Mouse (Mus musculus): ENCODE measurements around the gene Plxnb1. TPM values are rescaled to one million over a fixed set of nuclear protein-coding genes. Genes with fewer than 3 reads are reported as not detected.

Plxnb1 gene
- total RNA-seq, 1 experiment from 2014 or later, result 1.0 TPM

DNA sequence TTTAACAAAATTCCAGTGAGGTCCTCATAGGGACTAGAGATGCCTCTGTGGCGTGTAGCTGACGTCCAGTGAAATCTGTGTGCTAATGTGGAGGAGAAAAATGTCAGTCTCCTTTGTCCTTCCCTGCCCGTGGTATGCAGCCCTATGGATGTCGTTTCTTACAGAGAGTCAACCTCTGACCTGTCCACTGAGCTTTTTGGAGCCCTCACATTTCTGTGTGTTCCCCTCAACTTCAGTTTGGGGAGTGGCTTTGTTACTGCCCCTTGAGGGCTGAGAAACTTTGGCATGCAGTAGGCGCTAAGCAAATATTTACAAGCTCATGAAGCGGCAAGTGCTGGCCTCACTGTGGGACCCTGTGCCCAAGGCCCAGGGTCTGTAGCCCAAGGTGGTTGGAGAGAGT, 2.1 kb downstream of the Plxnb1 start:
- no peak for ATAC-seq (ENCODE audit: extremely low read depth, insufficient number of reproducible peaks, low FRiP score, poor library complexity, severe bottlenecking)

DNA sequence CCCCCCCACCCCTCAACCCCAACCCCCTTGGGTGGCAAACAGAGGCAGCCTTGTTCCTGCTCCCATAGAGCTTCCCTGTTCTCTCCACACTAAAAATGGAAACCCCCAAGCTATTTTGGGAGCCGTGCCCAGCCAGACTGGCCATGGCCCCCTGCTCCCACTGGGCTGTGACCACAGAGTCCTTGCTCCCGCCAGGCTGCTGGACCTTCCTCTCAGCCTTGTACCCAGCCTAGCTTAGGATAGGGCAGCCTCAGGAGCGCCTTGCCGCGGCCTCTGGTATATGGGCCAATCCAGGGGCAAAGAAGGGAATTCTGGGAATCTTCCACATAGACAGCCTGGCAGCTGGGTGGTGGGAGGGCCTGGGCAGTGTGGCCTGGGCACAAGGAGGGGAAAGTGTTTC, 2.6 kb downstream of the Plxnb1 start:
- ATAC-seq (ENCODE audit: extremely low read depth, insufficient number of reproducible peaks, low FRiP score, poor library complexity, severe bottlenecking), result no peak

DNA sequence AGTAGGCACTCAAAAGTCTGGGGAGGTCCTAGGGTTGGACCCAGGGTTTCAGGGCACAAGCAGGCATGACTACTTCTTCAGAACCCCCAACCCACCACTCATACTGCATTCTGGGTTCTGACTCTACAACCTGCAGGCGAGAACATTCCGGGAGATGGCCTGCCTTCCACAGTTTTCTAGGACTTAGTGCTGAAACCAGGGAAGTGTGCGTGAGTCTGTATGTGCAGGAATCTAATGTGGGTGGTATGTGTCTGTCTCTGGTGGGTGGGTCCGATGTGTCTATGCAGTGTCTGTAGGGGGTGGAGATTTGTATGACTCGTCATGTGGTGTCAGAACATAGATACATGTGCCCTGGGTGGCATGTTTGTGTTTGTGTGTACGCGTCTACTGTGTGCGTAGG, 3.2 kb downstream of the Plxnb1 start:
- no peak for ATAC-seq (ENCODE audit: extremely low read depth, insufficient number of reproducible peaks, low FRiP score, poor library complexity, severe bottlenecking)

DNA sequence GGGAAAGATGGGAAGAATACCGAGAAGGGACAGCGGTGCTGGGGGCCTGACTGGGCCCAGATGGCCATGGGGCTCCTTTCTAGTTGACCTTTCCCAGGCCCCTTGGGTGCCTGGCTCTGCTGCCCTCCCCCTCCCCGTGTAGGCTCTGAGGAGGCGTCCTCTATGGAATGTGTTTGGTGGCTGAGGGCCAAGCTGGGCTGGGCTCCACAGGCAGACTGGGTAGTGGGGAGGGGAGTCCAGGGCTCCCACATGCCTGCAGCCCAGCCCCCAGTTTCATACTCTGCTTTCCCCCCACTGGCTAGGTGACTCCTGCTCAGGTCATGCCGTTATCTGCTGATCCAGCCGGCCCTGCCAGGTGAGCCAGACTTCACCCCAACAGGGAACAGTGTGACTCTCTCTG, 3.8 kb downstream of the Plxnb1 start:
- no peak for ATAC-seq (ENCODE audit: extremely low read depth, insufficient number of reproducible peaks, low FRiP score, poor library complexity, severe bottlenecking)

DNA sequence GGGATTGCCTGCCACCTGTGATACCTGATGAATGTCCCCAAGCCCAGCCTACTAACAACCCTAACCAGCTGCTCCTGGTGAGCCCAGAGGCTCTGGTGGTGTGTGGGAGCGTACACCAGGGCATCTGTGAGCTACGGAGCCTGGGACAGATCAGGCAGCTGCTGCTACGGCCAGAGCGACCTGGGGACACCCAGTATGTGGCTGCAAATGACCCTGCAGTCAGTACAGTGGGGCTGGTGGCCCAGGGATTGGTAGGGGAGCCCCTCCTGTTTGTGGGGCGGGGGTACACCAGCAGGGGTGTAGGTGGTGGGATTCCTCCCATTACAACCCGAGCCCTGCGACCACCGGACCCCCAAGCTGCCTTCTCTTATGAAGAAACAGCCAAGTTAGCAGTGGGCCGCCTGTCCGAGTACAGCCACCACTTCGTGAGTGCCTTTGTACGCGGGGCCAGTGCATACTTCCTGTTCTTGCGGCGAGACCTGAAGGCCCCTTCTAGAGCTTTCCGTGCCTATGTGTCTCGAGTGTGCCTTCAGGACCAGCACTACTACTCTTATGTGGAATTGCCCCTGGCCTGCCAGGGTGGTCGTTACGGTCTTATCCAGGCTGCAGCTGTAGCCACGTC, 5.2 kb downstream of the Plxnb1 start:
- ATAC-seq (ENCODE audit: extremely low read depth, insufficient number of reproducible peaks, low FRiP score, poor library complexity, severe bottlenecking), result no peak

DNA sequence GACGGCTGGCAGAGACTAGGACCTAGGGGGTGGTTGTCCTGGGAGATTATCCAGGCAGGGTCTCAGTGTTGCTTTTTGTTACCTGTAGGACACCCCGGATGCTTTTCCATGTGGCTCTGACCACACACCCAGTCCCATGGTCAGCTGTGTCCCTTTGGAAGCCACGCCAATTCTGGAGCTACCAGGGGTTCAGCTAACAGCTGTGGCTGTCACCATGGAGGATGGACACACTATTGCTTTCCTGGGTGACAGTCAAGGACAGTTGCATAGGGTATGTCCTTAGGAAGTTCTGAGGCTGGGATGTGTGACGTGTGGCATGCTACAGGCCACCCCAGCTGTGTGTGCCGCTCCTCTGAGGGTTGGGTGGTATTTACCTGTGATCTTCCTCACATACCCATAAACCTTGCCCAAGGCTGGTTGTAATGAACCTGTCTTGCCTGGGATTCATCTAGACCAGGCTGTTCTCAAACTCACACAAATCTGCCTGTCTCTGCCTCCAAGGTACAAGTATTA, 6.8 kb downstream of the Plxnb1 start:
- no peak for ATAC-seq (ENCODE audit: extremely low read depth, insufficient number of reproducible peaks, low FRiP score, poor library complexity, severe bottlenecking)

DNA sequence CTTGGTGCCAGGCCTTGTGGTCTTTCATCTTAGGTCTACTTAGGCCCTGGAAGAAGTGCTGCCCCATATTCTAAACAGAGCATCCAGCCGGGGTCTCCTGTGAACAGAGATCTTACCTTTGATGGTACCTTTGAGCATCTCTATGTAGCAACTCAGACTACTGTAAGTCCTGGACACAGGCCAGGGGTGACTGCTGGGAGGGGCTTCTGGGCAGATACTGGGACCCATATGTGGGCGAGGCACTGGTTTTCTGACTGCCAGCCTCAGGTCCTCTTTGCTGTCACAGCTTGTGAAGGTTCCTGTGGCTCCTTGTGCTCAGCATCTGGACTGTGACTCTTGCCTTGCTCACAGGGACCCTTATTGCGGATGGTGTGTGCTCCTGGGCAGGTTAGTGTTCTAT, 7.4 kb downstream of the Plxnb1 start:
- no peak for ATAC-seq (ENCODE audit: extremely low read depth, insufficient number of reproducible peaks, low FRiP score, poor library complexity, severe bottlenecking)

DNA sequence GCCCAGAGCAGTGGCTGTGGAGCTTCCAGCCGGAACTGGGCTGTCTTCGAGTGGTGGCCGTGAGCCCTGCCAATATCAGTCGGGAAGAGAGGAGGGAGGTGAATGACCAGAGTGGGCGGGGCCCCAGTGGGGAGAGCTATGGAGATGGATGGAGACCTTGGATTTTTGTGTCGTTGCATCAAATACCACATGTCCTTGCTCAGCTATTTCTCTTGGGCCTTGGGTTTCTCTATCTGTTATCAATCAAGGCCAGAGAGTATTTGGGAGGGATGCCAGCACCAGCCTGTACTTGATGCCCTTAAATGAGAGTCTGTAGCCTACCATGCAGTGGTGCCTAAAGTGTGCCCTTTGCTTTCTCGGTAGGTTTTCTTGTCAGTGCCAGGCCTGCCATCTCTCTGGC, 8.1 kb downstream of the Plxnb1 start:
- ATAC-seq (ENCODE audit: extremely low read depth, insufficient number of reproducible peaks, low FRiP score, poor library complexity, severe bottlenecking), result no peak

DNA sequence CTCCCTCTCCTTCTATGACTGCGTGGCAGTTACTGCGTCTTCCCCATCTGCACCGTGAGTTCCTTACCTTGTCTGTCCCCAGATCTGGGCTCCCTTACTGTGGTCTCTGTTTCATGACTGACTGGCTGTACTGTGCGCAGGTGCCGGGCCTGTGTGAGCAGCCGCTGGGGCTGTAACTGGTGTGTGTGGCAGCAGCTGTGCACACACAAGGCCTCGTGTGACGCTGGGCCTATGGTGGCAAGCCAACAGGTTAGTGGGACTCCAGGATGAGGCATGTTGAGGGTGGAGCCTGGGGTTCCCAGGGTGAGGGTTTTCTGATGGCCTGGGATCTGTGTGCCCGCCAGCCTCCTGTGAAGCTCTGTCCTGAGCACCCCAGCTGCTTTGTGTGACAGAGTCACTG, 8.9 kb downstream of the Plxnb1 start:
- ATAC-seq (ENCODE audit: extremely low read depth, insufficient number of reproducible peaks, low FRiP score, poor library complexity, severe bottlenecking), result no peak

DNA sequence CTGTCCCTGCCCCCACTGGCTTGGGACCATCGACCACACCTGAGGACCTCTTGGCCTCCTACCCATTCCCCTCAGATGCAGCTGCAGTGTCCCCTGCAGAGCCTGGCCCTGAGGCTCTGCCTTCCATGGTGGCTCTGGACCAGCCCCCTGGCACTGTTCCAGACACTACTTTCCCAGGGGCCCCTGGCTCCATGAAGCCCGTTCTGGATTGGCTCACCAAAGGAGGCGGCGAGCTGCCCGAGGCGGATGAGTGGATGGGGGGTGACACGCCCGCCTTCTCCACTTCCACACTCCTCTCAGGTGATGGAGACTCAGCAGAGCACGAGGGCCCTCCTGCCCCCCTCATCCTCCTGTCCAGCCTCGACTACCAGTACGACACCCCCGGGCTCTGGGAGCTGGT, 9.8 kb downstream of the Plxnb1 start:
- no peak for ATAC-seq (ENCODE audit: extremely low read depth, insufficient number of reproducible peaks, low FRiP score, poor library complexity, severe bottlenecking)

DNA sequence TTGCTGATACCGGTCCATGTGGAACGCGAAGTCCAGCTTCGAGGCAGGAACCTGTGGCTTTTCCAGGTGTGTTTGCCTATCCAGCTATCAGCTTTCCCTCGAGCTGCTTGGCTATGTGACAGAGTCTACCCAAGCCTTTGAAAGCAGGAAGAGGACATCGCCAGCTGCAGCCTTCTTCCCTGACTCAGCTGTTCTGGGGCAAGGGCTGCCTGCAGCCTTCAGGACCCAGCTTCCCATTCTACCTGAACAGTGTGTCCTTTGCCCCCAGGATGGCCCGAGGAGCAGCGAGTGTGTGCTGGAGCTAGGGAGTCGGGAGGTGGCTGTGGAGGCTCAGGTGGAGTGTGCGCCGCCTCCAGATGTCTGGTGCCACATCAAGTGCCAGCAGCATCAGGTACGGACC, 10.5 kb downstream of the Plxnb1 start:
- ATAC-seq (ENCODE audit: extremely low read depth, insufficient number of reproducible peaks, low FRiP score, poor library complexity, severe bottlenecking), result no peak

DNA sequence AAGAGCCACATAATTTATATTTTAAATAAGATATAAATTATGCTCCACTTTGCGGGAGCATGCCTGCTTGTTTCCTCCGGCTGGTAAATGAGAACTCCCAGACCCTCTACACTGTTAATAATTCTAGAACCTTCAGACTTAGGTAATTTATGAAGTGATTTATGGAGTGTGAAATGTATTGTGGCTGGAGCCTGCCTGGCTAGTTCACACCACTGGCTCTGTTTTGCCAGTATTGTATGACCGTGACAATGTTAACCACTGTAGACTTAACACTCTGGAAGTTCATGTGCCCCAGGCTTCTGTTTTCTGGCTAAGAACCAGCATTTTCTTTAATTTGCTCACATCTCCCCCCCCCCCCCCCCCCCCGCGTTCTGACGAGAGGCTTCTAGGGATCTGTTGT, 12.2 kb downstream of the Plxnb1 start:
- no peak for ATAC-seq (ENCODE audit: extremely low read depth, insufficient number of reproducible peaks, low FRiP score, poor library complexity, severe bottlenecking)

DNA sequence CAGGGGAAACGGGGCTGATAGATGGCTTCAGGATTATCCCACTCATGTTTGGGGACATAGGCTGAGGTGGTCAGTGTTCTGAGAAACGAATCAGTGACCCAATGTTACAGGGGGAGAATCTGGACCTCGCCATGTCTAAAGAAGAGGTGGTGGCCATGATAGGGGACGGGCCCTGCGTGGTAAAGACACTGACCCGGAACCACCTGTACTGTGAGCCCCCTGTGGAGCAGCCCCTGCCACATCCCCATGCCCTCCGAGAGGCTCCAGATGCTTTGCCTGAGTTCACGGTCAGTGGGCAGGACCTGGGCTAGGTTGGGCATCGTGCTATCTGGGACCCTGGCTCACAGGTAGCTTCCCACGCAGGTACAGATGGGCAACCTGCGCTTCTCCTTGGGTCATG, 15.1 kb downstream of the Plxnb1 start:
- ATAC-seq (ENCODE audit: extremely low read depth, insufficient number of reproducible peaks, low FRiP score, poor library complexity, severe bottlenecking), result no peak

DNA sequence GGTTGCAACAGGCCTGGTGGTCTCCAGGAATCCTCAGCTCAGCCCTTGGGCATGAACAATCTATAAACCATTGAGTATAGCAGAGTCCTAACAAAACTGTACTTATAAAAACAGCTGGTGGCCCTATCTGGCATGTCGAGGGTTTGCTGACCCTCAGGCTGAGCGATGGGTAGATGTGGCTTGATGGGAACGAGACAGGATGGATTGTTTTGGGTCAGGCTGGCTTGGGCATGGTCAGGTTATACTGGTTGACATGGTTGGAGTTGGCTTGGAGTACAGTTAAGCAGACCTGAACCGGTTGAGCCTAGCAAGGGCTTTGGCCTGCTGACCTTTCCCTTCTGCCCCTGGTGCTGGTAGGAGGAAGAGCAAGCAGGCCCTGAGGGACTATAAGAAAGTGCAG, 15.9 kb downstream of the Plxnb1 start:
- no peak for ATAC-seq (ENCODE audit: extremely low read depth, insufficient number of reproducible peaks, low FRiP score, poor library complexity, severe bottlenecking)

DNA sequence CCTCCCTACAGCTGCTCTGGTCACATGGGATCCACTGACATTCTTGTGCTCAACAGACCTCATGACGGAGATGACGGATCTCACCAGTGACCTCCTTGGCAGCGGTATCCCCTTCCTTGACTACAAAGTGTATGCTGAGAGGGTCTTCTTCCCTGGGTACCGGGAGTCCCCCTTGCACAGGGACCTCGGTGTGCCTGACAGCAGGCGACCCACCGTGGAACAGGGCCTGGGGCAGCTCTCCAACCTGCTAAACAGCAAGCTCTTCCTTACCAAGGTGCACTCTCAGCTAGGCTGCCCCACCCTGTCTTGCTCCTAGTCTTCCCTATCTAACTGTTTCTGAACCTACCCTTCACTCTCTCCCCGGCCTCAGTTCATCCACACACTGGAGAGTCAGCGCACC, 16.4 kb downstream of the Plxnb1 start:
- ATAC-seq (ENCODE audit: extremely low read depth, insufficient number of reproducible peaks, low FRiP score, poor library complexity, severe bottlenecking), result no peak

DNA sequence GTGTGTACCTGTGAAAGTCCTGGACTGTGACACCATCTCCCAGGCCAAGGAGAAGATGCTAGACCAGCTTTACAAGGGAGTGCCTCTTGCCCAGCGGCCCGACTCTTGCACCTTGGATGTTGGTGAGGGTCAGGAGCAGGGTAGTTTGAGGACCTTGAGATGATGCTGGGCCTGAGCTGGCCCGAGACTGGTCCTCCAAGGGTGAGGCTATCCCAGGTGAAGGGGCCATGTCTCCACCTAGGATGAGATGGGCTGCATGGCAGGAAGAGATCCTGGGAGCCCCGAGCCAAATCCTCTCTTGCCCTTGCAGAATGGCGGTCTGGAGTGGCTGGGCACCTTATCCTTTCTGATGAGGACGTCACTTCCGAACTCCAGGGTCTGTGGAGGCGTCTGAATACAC, 18.1 kb downstream of the Plxnb1 start:
- no peak for ATAC-seq (ENCODE audit: extremely low read depth, insufficient number of reproducible peaks, low FRiP score, poor library complexity, severe bottlenecking)

DNA sequence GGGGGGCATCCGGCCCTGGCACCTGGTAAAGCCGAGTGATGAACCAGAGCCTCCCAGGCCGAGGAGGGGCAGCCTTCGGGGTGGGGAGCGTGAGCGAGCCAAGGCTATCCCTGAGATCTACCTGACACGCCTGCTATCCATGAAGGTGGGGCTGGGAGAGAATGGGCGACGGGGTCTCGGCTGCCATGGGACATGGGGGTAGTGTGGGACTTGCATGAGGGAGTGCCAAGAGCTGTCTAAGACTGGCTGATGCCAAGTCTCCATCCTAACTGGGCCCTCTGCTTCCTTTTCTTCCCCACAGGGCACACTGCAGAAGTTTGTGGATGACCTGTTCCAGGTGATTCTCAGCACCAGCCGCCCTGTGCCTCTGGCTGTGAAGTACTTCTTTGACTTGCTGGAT, 19.1 kb downstream of the Plxnb1 start:
- no peak for ATAC-seq (ENCODE audit: extremely low read depth, insufficient number of reproducible peaks, low FRiP score, poor library complexity, severe bottlenecking)

DNA sequence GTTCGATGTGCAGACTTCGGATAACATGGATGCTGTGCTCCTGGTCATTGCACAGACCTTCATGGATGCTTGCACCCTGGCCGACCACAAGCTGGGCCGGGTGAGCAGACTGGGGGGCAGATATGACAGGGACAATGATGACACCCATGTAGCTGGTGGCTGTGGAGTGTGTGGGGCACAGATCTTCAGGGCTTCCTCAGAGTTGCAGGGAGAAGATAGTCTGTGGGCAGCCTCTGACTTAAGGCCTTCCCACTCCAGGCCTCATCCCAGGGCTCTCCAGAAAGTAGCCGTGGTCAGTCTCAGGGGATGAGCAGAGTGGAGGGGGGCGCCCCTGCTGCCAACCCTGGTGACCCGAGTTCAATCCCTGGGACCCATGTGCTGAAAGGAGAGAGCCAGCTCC, 19.7 kb downstream of the Plxnb1 start:
- ATAC-seq (ENCODE audit: extremely low read depth, insufficient number of reproducible peaks, low FRiP score, poor library complexity, severe bottlenecking), result no peak

DNA sequence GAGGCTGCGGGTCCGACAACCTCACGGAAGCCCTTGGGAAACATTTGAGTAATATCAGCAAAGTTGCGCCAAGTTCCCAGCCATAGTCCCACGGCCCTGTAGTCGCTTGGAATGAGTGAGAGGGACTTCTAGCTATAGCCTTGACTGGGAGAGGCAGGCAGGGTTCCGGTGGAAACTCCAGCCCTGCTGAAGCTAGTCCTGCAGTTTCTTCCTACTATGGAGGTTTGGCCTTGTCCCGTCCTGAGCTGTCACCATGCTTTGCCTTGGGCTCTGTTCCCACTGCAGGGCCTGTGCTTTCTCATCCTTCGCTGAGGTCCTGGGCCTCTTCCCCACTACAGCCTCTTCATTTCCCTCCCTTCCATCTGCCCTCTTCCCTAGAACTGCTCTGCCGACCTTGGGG, 21.0 kb downstream of the Plxnb1 start:
- ATAC-seq (ENCODE audit: extremely low read depth, insufficient number of reproducible peaks, low FRiP score, poor library complexity, severe bottlenecking), result no peak

DNA sequence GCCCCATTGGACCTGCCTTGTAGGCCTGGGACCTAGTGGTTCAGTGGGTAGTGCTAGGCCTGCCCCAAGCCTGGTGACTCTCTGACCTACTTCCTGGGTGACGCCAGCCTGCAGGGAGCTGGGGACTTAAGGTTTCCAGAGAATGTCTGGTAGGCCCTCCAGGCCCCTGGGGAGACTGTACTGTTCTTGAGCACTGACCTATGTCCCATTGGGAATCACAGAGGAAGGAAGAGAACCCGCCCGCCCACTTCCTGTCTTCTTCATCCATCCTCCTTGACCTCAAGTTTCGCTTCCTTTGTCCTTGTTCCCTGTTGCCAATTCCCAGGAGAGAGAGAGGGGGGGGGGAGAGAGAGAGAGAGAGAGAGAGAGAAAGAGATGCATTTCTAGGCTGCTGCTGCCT, 22.9 kb downstream of the Plxnb1 start:
- ATAC-seq (ENCODE audit: extremely low read depth, insufficient number of reproducible peaks, low FRiP score, poor library complexity, severe bottlenecking), result no peak

DNA sequence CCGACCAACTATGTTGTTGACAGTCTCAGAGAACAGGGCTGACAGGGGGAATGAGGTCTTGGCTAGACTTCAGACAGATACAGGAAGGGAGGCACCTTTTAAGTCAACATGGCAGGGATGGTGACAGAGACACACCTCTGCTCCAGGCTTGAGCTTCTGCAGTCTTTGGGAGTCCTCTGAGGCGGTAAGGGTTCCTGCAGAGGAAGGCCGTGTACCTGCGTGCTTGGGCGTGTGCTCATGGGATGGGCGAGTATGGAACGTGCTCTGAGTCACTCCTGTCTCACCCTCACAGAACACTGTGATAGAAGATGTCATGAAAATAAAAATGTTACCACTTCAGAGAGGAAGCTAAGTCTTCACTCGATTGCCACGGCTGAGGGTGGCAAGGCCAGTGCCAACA, 24.4 kb downstream of the Plxnb1 start:
- ATAC-seq (ENCODE audit: extremely low read depth, insufficient number of reproducible peaks, low FRiP score, poor library complexity, severe bottlenecking), result no peak
